Mouse (Mus musculus) liver, embryonic 14.5 days (tissue): ENCODE results near the gene Mettl8.

ENCODE experiments used
- CTCF ChIP-seq: IDR thresholded peaks from 2 replicates; pipeline ENCODE4 v1.5.1; 2016; ENCODE audit warnings: antibody characterized with exemption, low read depth, control low read depth
- EP300 ChIP-seq: IDR thresholded peaks from 2 replicates; pipeline ENCODE4 v1.6.1; 2016; ENCODE audit warnings: antibody characterized with exemption, low read depth

- TF ChIP-seq EP300 (no peak), CTCF (peak; percentile 83)
Measured at GRCm38 (mm10) chr2:71039522-71040121, 15.8 kb downstream of the Mettl8 start.
